Mouse (Mus musculus) activated CD4-positive, CD25-positive, alpha-beta regulatory T cell, adult 4 months (primary cell): ENCODE results near the gene Lrrc8a. TPM values are rescaled to one million over a fixed set of nuclear protein-coding genes. Genes with fewer than 3 reads are reported as not detected.

Source experiments
- ATAC-seq: one replicate; pipeline ENCODE4 v1.8.0; 2017
- polyA plus RNA-seq, 2 experiments: library from polyadenylated mRNA; unstranded; fragments of 100-300 nt; shearing (Covaris generic); gene quantifications; one replicate each; pipeline ENCODE4 v1.2.1; 2017

Gene Lrrc8a
- polyA plus RNA-seq, 2 experiments from 2014 or later: 34.4 to 38.4 TPM

DNA sequence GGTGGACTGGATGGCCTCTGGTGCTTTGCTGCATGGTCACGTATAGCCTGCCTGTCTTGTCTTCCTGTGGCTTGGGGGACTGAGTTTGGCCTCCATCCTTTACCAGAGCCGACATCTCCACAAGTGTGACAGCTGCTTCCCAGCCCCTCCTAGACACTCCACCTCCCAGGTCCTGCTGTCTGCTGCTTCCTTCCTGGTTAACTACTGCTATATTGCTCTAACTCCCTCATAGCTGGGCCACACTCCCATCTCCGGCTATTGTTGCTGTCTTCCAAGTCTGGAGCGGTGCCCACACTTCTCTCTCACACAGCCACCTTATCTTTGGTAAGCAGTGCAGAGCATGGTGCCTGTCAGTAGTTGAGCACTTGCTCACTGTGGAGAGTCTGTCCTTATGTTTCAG, 2.3 kb downstream of the Lrrc8a start:
- ATAC-seq: no peak

DNA sequence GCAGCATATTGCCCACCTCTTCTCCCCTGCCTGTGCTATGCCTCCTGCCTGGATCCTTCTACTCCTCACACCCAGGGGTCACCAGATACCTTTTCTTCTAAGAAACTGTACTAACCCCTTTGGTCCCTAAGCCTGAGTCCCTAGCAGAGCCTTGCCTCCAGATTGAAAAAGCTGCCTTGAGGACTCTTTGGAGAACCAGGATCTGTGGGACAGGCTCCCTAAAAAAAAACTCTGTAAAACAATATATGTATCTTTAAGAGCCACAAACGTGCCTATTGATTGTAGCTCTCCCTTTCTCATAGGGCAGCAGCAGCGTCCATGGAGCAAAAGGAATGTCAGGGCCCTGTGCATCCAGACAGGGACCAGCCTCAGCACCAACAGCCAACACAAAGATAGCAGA, 2.8 kb downstream of the Lrrc8a start, which contains the start of gene Gm28035:
Gene Gm28035 (plus strand): TSS at position 301 of the 400 bp plus-strand sequence.
- ATAC-seq: no peak

DNA sequence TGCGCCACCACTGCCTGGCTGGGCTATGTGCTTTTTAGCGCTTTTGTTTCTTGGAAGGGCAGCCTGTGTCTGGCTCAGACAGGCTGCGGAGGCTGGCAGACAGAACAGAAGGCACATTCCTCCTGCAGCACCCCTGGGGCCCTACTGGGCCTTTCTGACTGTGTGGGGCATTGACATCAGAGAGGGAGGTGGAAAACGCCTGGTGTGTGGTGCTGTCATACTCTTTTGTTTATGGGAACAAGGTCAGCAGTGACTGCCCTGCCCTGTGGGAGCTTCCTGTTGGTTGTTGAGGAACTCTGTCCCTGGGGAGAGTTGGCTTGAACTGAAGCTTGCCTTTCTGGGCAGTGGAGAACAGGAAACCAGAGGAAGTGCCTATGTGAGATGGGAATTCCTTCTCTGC, 5.0 kb downstream of the Lrrc8a start:
- no peak for ATAC-seq

DNA sequence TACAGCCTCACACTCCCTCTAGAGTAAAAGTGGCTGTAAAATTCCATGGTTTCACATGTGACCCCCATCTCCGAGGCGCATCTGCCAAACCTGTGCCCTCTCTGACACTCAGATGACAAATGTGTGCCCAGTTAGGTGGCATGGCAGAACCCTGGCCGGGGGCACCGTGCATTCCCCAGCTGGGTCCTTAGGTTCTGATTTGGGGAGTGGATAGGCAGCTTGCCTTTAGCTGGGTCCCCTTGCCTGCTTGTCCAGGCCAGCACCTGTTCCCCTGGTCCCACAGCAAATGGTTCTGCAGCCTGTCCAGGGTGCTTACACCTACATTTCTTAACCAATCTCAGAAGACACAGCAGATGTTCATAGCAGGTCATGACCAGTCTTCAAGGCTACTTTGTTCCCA, 5.9 kb downstream of the Lrrc8a start:
- no peak for ATAC-seq

DNA sequence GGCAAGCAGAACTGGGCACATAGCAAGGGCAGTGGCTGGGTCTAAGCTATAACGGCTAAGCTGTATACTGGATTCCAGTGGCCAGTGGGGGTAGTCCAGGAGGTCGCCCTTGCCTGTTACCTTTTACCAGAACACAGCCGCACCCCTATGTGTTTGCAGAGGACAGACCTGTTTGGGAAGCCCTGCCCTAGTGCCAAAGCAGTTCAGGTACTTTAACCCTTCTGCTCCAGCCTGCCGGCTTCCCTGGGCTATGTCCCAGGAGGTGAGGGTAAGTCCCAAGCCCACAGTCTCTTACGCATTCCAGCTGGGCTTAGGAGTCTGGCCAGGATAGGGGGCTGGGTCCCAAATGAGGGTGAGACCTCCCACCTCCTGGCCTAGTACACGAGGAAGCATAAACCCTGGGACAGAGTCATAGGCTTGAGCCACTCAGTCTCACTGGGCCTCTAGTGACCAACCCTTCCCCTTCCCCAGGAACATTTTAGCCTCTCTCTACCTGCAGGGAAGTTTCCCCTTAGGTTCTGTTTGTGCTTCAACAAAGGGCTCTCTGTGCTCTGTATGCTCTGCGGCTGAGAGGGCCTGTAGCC, 7.2 kb downstream of the Lrrc8a start:
- ATAC-seq: no peak

DNA sequence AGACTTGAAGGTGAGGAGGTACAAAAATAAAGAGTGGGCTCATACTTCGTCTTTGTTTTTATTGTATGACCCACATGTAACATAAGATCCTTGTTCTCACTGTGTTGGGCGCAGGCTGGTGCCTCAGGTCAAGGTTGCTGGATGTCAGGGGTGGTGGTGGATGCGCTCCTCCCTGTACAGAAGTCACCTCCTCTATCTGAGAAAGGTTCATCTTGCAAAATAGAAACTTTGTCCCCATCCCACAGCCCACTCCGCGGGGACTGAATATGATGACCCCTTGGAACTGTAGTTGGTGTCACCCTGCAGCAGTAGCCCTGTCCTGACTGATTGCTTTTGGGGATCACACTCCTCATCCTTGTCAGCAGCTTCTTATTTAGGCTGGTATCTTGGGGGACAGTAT, 9.5 kb downstream of the Lrrc8a start:
- ATAC-seq: no peak

DNA sequence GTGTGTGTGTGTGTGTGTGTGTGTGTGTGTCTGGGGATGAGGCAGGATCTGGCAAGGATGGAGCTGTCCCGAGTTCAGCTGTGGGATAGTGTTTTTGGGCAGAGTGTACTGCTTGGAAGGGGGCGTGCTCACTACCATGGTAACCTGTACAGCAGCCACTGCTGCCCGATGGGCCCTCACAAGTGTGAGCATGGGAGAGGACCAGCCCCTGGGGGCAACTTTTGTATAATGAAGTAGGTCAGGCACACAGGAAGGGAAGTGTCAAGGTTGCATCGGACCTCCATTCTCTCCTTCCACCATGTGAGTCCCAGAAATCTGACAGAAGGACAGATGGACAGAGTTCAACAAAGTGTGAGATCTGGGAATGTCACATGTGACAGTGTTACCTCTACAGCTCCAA, 10.2 kb downstream of the Lrrc8a start:
- ATAC-seq: no peak

DNA sequence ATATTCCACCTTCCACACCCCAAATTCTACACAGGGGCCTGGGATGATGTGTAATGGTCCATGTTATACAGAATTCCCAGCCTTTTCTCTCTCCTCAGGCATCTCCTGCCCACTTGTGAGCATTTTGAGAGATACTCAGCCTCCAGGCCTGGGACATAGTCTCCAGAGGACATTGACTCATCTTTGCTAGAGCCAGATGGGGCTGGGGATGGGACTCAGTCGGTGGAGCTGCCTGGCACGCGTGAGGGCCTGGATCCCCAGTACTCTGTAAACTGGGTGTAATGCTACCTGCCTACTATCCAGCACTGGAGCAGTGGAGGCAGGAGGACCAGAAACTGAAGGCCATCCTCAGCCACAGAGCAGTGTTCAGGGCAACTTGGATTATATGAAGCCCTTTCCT, 11.7 kb downstream of the Lrrc8a start:
- ATAC-seq: no peak

DNA sequence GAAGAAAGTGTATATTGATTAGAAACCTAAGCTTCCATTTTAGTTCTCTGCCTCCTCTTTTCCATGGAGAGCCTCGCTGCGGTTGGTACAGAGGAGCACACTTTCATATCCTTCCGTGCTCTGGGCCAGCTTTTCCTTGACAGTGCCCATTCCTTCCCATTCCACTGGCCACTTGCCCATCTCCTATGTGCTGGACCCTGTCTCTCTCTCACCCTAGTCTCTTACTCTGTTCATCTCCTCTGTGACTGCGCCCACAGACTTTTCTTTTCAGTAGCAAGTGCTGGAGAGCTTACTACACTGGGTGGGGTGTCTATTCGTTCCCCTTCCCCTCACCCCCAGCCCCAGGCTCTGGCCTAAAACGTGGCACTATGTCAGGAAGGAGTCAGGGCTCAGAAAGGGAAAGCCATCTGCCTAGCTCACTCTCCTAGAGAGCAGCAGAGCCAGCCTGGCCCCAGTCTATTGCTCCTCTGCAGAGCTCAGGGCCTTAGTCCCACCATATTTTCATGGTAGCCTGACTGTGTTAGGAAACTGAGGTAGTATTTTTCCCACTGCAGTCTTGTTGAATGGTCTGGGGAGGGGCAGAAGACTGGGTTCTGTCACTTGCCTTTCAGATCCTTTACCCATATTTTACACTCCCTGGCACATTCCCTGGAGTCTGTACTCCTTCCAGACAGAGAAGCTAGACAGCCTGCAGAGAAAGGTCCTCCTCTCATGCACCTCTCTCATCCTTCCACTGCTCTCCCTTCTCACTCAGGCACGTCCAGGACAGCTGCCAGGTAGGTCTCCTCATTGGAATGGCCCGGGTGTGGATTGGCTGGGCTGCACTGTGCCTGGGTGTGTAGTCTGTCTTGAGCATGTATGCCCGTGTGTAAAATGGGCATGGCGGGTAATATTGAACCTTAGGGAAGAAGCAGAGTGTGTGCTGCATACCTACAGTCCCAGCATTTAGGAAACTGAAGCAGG, 12.9 kb downstream of the Lrrc8a start:
- no peak for ATAC-seq

DNA sequence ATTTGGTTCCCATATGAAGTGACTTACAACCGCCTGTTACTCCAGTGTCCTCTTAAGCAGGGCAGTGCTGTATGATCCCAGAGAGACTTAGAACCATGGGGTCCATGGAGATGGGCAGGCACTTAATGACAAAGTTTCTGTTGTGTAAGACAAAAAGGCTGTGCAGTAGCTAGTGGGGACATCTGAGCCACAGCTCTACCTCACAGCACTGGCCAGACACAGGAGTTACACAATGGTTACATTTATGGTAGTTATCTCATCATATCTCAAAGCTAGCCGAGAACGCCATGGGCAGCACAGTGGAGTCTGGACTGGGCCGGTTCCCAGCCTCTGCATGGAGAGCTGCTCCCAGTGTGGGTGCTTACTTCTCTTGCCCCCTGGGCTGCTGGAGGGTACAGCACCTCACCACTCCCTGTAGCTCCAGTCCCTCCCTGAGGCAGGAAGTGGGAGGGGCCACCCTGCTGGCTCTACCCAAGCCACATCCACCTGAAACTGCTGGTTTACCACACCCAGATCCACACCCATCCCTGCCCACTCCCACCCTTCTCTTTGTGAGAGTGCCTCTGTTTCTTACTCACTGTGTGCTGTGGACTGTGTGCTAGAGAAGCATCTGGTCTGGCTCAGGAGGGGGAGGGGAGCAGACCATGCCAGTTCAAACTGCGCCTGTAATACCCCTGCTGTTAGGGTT, 14.0 kb downstream of the Lrrc8a start:
- peak; percentile 90 for ATAC-seq

DNA sequence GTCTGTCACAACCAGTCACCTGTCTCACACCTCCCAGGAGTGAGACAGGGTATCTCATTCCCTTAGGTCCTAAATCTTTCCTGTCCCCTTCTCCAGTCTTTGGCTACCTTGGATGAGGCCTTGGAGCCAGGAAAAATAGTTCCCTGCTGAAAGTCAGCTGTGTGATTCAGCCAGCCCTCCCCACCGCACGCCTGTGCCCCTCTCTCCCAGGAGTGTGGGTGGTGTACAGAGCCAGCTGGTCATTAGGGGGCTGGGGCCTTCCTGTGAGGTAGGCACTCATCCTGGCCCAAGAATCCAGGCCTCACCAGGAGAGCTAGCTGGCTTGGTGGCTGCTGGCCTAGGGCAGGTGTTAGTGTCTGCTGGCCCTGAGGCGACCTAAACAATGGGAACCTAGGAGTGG, 15.0 kb downstream of the Lrrc8a start:
- no peak for ATAC-seq

DNA sequence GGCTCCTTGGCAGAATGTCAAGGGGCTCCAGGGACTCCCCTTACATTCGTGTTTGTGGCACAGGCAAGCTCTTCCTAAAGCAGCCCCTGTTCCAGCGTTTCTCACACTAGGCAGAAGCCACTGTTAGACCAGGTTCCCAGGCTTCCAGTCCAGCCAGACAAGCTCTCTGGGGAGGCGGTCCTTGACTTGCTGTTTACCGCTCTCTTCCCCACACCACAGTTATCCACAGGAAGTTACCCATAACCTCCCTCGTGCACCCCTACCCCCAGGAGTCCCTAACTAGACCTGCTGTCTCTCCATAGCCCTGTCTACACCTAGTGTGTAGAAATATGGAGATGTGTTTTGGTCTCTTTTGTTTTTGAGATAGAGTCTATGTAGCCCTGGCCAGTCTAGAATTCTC, 16.3 kb downstream of the Lrrc8a start:
- ATAC-seq: peak; percentile 32

DNA sequence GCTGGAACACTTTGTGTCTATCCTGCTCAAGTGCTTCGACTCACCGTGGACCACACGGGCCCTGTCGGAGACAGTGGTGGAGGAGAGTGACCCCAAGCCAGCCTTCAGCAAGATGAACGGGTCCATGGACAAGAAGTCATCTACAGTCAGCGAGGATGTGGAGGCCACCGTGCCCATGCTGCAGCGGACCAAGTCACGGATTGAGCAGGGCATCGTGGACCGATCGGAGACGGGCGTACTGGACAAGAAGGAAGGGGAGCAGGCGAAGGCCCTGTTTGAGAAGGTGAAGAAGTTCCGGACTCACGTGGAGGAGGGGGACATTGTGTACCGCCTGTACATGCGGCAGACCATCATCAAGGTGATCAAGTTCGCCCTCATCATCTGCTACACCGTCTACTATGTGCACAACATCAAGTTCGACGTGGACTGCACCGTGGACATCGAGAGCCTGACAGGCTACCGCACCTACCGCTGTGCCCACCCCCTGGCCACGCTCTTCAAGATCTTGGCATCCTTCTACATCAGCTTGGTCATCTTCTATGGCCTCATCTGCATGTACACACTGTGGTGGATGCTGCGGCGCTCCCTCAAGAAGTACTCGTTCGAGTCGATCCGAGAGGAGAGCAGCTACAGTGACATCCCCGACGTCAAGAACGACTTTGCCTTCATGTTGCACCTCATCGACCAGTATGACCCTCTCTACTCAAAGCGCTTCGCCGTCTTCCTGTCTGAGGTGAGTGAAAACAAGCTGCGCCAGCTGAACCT, 18.3 kb downstream of the Lrrc8a start:
- no peak for ATAC-seq

DNA sequence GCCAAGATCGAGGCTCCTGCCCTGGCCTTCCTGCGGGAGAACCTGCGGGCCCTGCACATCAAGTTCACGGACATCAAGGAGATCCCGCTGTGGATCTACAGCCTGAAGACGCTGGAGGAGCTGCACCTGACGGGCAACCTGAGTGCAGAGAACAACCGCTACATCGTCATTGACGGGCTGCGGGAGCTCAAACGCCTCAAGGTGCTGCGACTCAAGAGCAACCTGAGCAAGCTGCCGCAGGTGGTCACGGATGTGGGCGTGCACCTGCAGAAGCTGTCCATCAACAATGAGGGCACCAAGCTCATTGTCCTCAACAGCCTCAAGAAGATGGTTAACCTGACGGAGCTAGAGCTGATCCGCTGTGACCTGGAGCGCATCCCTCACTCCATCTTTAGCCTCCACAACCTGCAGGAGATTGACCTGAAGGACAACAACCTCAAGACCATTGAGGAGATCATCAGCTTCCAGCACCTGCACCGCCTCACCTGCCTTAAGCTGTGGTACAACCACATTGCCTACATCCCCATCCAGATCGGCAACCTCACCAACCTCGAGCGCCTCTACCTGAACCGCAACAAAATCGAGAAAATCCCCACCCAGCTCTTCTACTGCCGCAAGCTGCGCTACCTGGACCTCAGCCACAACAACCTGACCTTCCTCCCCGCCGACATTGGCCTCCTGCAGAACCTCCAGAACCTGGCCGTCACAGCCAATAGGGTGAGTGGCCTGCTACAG, 19.3 kb downstream of the Lrrc8a start:
- ATAC-seq: no peak

DNA sequence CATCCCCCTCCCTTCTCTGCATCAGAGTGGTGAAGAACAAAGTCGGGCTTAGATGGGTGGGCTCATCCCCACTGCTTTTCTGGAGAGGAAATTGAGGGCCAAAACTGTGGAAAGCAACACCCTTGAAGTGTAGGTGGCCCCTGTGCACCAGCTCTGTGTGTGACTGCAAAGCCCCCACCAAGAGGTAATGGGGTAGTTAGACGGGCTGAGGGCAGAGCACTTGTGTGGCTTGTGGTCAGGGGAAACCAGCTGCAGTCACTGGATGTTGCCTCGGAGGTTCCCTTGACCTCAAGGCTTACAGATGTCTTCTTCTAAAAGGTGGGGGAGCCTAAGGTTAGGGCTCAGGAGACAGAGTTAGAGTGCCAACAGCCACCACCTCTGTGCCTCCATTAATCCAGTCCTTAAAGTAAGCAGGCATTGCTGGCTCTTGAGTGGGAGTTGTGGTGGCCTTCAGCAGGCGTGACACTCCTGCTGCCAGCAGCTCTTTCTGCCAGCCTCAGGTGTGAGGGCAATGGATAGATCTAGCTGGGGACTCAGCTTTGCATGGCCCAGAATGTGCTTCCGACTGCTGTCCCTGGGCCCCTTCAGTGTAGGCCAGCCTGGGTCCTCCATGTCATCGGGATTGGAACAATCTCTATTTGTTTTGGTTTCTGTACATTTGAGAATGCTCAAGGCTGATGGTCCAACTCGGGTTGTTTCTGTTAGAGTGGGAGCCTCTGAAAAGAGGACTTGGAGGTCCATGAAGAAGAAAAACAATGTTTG, 20.4 kb downstream of the Lrrc8a start:
- no peak for ATAC-seq

DNA sequence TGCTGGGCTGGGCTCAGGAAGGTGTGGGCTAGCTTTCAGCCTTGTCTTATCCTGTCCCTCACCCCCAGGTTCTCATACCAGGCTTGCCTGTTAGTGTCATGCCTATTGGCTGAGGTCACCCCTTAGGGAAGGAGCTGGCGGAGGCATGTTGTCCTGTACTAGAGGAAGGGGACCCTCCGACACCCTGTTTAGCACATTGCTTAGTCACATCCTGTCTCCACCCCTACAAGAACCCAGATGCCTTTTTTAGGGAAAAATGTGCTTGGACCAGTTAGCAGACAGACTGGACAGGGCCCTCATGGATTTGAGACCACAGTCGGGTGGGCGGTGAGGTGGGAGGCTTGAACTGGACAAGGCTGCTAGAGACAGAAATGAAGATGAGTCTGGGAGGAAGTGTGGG, 21.1 kb downstream of the Lrrc8a start:
- ATAC-seq: peak; percentile 48

DNA sequence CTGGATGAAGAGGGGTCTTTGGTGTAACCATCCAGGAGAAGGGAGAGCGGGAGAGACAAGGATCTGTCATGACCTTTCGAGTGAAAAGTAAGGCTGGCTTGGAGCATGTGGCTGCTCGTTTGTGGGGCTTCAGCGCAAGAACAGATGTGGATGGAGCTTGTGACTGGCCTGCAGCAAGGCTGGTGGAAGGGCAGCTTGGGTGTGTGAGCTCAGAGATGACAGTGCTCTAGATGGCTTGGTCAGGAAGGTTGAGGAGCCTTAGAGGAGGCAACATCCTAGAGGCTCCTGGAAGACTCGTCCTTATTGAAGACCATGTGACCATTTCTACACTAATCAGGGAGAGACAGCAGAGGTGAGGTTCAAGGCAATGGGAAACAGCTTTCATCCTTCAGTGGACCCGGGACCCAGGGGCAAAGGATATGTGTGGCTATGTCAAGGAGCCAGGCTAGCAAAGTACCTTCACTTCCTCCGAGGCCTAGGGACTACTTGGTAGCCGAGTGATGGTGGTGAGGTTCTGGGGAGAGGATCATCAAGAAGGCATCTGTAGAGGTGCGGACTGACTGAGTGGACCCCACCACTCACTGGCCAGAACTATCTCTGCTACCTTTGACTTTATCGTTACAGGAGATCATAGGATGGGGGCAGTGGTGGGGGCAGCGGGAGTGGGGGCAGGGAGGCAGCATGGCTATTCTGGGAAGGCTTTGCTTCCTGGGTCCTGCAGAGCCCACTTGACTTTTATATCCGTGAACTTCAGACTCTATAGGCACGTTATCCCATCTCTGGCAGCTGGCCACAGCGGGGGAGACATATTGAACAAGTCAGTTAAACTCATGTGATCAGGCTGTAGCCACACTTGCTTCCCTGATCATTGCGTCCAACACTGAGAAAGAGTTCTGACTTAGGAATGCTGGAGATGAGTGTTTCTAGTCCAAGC, 21.9 kb downstream of the Lrrc8a start:
- ATAC-seq: no peak

DNA sequence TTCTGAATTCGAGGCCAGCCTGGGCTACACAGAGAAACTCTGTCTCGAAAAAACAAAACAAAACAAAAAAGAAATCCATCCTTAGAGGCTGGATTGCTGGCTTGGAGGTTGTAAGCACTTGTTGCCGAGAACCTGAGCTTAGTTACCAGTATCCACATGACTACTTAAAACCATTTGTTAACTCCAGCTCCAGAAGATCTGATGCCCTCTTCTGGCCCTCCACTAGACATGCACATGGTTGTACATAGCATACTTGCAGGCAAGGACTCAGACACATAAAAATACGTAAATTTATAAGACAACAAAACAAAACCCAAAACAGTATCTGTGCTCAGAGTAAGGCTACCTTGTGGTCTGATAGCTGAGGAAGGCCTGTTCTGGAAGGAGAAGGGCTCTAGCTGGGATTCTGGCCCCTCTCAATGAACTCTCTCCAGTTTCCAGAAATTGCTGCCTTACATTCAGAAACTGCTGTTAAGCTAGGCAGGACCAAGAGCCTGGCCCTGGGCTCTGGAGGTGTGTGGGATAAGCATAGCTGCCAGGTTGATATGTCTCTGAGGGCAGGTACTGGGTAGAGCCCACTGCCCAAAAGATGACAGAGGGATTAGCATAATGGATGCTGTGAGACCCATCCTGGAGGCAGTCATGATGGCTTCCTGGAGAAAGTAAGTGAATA, 23.7 kb downstream of the Lrrc8a start:
- no peak for ATAC-seq
